In genomic region chrX:104856751-104857341, GRCm38 (mm10) we compare ENCODE assay signal across 8 mouse cellular contexts. TPM values are rescaled to one million over a fixed set of nuclear protein-coding genes. Genes with fewer than 3 reads are reported as not detected.
DNase-seq lines count a peak whose midpoint lies in the region; ATAC-seq lines count a peak whose summit lies in the region.

Gene Magee2 (minus strand): TSS chrX:104857267.

- H3K4me3 ChIP-seq in kidney, embryonic 14.5 days (ENCODE audit: low read length): peak within 1 kb of the TSS; percentile 43
- H3K4me3 ChIP-seq in brown adipose tissue, adult 24 weeks (ENCODE audit: insufficient read depth, low read depth, low read length): peak within 1 kb of the TSS; percentile 57
- peak within 1 kb of the TSS; percentile 49 for H3K4me3 ChIP-seq in kidney, embryonic 15.5 days (replicated peaks)
- peak within 1 kb of the TSS; percentile 48 for H3K4me3 ChIP-seq in liver, embryonic 11.5 days (ENCODE audit: low read depth, low read length)
- H3K4me3 ChIP-seq in neural tube, embryonic 11.5 days (ENCODE audit: low read depth, low read length): peak within 1 kb of the TSS; percentile 33

- peak within 1 kb of the TSS; percentile 56 for H3K4me2 ChIP-seq in kidney, embryonic 14.5 days (replicated peaks; ENCODE audit: low read depth, low read length)
- peak within 1 kb of the TSS; percentile 67 for H3K4me2 ChIP-seq in kidney, embryonic 15.5 days
- H3K4me2 ChIP-seq in liver, embryonic 11.5 days: peak within 1 kb of the TSS; percentile 64
- peak within 1 kb of the TSS; percentile 36 for H3K4me2 ChIP-seq in neural tube, embryonic 11.5 days (ENCODE audit: low read depth)

- peak within 1 kb of the TSS; percentile 40; the same call in 1 of the 2 replicates for H3K9ac ChIP-seq in kidney, embryonic 14.5 days (ENCODE audit: low read depth, low read length)
- peak within 1 kb of the TSS; percentile 36; the same call in 1 of the 2 replicates for H3K9ac ChIP-seq in kidney, embryonic 15.5 days
- H3K9ac ChIP-seq in liver, embryonic 11.5 days (ENCODE audit: low read depth, low read length): peak within 1 kb of the TSS; percentile 20; the same call in 1 of the 2 replicates
- H3K9ac ChIP-seq in neural tube, embryonic 11.5 days (ENCODE audit: low read length): peak within 1 kb of the TSS; percentile 5

- no peak for DNase-seq in kidney, adult 11 months
- DNase-seq in liver, embryonic 11.5 days (ENCODE audit: low spot score): peak; percentile 42
- DNase-seq in neural tube, embryonic 11.5 days (ENCODE audit: low spot score): peak; percentile 61
- peak; percentile 35 to 44 for DNase-seq in thymus, postnatal 36 days

- H3K36me3 ChIP-seq in kidney, embryonic 14.5 days (ENCODE audit: control insufficient read depth, insufficient read depth, low read length): no peaks in the 10 kb centered on the region
- no peaks in the 10 kb centered on the region for H3K36me3 ChIP-seq in kidney, embryonic 15.5 days
- no peaks in the 10 kb centered on the region for H3K36me3 ChIP-seq in liver, embryonic 11.5 days (ENCODE audit: control insufficient read depth, insufficient read depth, low read length)
- H3K36me3 ChIP-seq in neural tube, embryonic 11.5 days (ENCODE audit: control insufficient read depth, insufficient read depth, low read length): no peaks in the 10 kb centered on the region

- no peak within 1 kb of the TSS for H3K27ac ChIP-seq in kidney, embryonic 14.5 days (ENCODE audit: low read depth, low read length)
- H3K27ac ChIP-seq in brown adipose tissue, adult 24 weeks (replicated peaks; ENCODE audit: low read depth, low read length): no peak within 1 kb of the TSS
- no peak within 1 kb of the TSS for H3K27ac ChIP-seq in kidney, embryonic 15.5 days
- H3K27ac ChIP-seq in liver, embryonic 11.5 days (ENCODE audit: low read depth, low read length): no peak within 1 kb of the TSS
- no peak within 1 kb of the TSS for H3K27ac ChIP-seq in neural tube, embryonic 11.5 days (ENCODE audit: low read depth, low read length)

- 28% methylated on average over 37 of the region's 37 CpGs for WGBS in kidney, embryonic 14.5 days
- 26% methylated on average over 37 of the region's 37 CpGs for WGBS in kidney, embryonic 15.5 days
- WGBS in liver, embryonic 11.5 days: 20% methylated on average over 37 of the region's 37 CpGs
- 18% methylated on average over 37 of the region's 37 CpGs for WGBS in neural tube, embryonic 11.5 days

- peak; percentile 91 for ATAC-seq in kidney, embryonic 14.5 days (ENCODE audit: low FRiP score, low TSS enrichment)
- ATAC-seq in frontal cortex, adult (ENCODE audit: low TSS enrichment): peak; percentile 93
- ATAC-seq in kidney, embryonic 15.5 days (replicated peaks; ENCODE audit: low FRiP score): peak; percentile 90
- peak; percentile 53; the same call in 1 of the 2 replicates for ATAC-seq in liver, embryonic 11.5 days (replicated peaks; ENCODE audit: low FRiP score)
- ATAC-seq in neural tube, embryonic 11.5 days (ENCODE audit: insufficient read depth, low FRiP score, low TSS enrichment): peak; percentile 88

- H3K27me3 ChIP-seq in kidney, embryonic 14.5 days (ENCODE audit: control insufficient read depth, insufficient read depth, low read length): peaks cover 6% of the 10 kb centered on the region; the same call in 1 of the 2 replicates
- H3K27me3 ChIP-seq in kidney, embryonic 15.5 days: peaks cover 62% of the 10 kb centered on the region
- peaks cover 34% of the 10 kb centered on the region for H3K27me3 ChIP-seq in liver, embryonic 11.5 days (replicated peaks; ENCODE audit: control insufficient read depth, insufficient read depth, low read length)
- peaks cover 5% of the 10 kb centered on the region; the same call in 1 of the 2 replicates for H3K27me3 ChIP-seq in neural tube, embryonic 11.5 days (ENCODE audit: control insufficient read depth, insufficient read depth, low read length)

- H3K9me3 ChIP-seq in kidney, embryonic 14.5 days (ENCODE audit: control insufficient read depth, low read length): no peaks in the 10 kb centered on the region
- no peaks in the 10 kb centered on the region for H3K9me3 ChIP-seq in kidney, embryonic 15.5 days (replicated peaks)
- H3K9me3 ChIP-seq in liver, embryonic 11.5 days (ENCODE audit: control insufficient read depth, low read length): no peaks in the 10 kb centered on the region
- H3K9me3 ChIP-seq in neural tube, embryonic 11.5 days (ENCODE audit: control insufficient read depth, low read length): no peaks in the 10 kb centered on the region

- no peaks in the 10 kb centered on the region for H3K4me1 ChIP-seq in kidney, embryonic 14.5 days (ENCODE audit: control insufficient read depth, insufficient read depth, low read length)
- H3K4me1 ChIP-seq in brown adipose tissue, adult 24 weeks (ENCODE audit: control insufficient read depth, insufficient read depth, insufficient read length, low read length): no peaks in the 10 kb centered on the region
- H3K4me1 ChIP-seq in kidney, embryonic 15.5 days: no peaks in the 10 kb centered on the region
- H3K4me1 ChIP-seq in liver, embryonic 11.5 days (replicated peaks; ENCODE audit: control insufficient read depth, insufficient read depth, low read length): no peaks in the 10 kb centered on the region
- no peaks in the 10 kb centered on the region for H3K4me1 ChIP-seq in neural tube, embryonic 11.5 days (ENCODE audit: control insufficient read depth, insufficient read depth, low read length)

RNA-seq across cellular contexts. Expression of gene Magee2, which starts in this region (rescaled TPM):
- 2.7 and 3.3 TPM in 2 replicates for polyA plus RNA-seq in kidney, embryonic 14.5 days (2014; fragmentation: Nextera tagmentation; extraction: Ambion mirVana)
- polyA plus RNA-seq in brown adipose tissue, adult 24 weeks (2012; ENCODE audit: insufficient read depth, insufficient read length, missing spikeins): not detected in 2 replicates
- 3.5 and 3.6 TPM in 2 replicates for polyA plus RNA-seq in kidney, embryonic 15.5 days (2015; fragmentation: Nextera tagmentation; extraction: Ambion mirVana)
- 1.6 and 2.2 TPM in 2 replicates for polyA plus RNA-seq in liver, embryonic 11.5 days (2014; fragmentation: Nextera tagmentation; extraction: Ambion mirVana)
- polyA plus RNA-seq in neural tube, embryonic 11.5 days (2014; fragmentation: Nextera tagmentation; extraction: Ambion mirVana): 5.0 and 6.8 TPM in 2 replicates
